Mouse (Mus musculus) hindbrain, embryonic 10.5 days (tissue): ENCODE measurements around the gene Shroom1. TPM values are rescaled to one million over a fixed set of nuclear protein-coding genes. Genes with fewer than 3 reads are reported as not detected.

ENCODE experiments used
- DNase-seq: peaks from one replicate; pipeline ENCODE4 v3.0.0-alpha.2; 2017; ENCODE audit warnings: low spot score
- H3K27ac ChIP-seq: fragments of 300-500 bp; sonication (generic); 2 replicates; pipeline ENCODE4 v1.5.1; 2016; ENCODE audit warnings: mild to moderate bottlenecking, moderate library complexity
- H3K27me3 ChIP-seq: fragments of 300-500 bp; sonication (generic); 2 replicates; pipeline ENCODE4 v1.6.1; 2016; ENCODE audit warnings: mild to moderate bottlenecking; ENCODE audit not compliant: poor library complexity, insufficient read depth, severe bottlenecking
- H3K36me3 ChIP-seq: fragments of 300-500 bp; sonication (generic); 2 replicates; pipeline ENCODE4 v1.6.1; 2016; ENCODE audit warnings: mild to moderate bottlenecking, moderate library complexity
- H3K4me1 ChIP-seq: fragments of 300-500 bp; sonication (generic); replicated peaks from 2 replicates; pipeline ENCODE4 v1.6.1; 2016; ENCODE audit warnings: mild to moderate bottlenecking
- H3K4me3 ChIP-seq: fragments of 300-500 bp; sonication (generic); 2 replicates; pipeline ENCODE4 v1.5.1; 2016; ENCODE audit warnings: mild to moderate bottlenecking, moderate library complexity
- H3K9me3 ChIP-seq: fragments of 300-500 bp; sonication (generic); 2 replicates; pipeline ENCODE4 v1.6.1; 2016; ENCODE audit warnings: mild to moderate bottlenecking, moderate library complexity
- WGBS: fragments of 180-500 bp; shearing (Covaris S2); methylation state at CpG from one replicate; pipeline ENCODE4 v1.1.7; 2016; 5-methylcytosine and 5-hydroxymethylcytosine counted together
- polyA plus RNA-seq: library from polyadenylated mRNA; unstranded; fragments of >200 nt; fragmentation: Nextera tagmentation; extraction: Ambion mirVana; gene quantifications from 2 replicates; pipeline ENCODE4 v1.2.1, GENCODE M21; 2016

The Shroom1 gene
- polyA plus RNA-seq, 1 experiment from 2014 or later: 1.8 TPM

DNA sequence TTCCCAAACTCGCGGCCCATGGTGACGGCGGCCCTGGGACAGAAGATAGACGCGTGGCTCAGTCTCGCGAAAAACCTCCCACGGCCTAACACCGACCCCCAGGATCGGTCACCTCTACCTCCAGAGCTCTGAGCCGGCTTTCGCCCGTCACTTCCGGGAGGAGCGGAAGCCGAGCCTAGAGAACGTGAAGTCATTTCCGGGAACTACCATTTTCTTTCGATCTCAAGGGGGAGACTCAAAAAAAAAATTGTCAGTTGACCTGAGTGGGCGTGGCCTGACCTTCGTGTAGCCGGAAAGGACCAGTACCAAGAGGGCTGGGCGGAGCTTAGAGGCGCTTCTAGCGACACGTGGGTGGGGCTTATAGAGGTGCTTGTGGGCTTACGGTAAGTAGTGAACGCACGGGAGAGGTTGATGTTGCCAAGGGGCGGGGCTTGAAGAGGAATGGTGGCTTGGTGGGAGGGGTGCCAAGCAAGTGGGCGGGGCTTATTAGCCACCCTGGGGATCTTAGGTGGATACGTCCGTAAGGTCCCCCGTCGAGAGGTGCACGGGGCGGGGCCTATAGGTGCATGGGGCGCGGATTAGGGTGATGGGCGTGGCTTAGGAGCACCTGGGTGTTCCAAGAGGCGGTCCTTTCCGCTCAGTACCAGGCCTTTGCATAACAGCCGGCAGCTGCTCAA lies 26.2 kb upstream of the Shroom1 start, which contains the start of the genes Uqcrq and Gdf9:
Gene Uqcrq (minus strand): TSS at position 162 of the 677 bp plus-strand sequence.
Gene Gdf9 (plus strand): TSS at position 354 of the 677 bp plus-strand sequence.
- Histone ChIP-seq H3K4me1 (peaks cover 20% of the 10 kb centered on the region), H3K4me3 (peak within 1 kb of the TSS; percentile 95), H3K36me3 (peaks cover 20% of the 10 kb centered on the region), H3K27ac (peak within 1 kb of the TSS; percentile 85), H3K9me3 (no peaks in the 10 kb centered on the region), H3K27me3 (no peaks in the 10 kb centered on the region)
- WGBS: under 1% methylated on average over 44 of the region's 44 CpGs
- DNase-seq: peak; percentile 98

DNA sequence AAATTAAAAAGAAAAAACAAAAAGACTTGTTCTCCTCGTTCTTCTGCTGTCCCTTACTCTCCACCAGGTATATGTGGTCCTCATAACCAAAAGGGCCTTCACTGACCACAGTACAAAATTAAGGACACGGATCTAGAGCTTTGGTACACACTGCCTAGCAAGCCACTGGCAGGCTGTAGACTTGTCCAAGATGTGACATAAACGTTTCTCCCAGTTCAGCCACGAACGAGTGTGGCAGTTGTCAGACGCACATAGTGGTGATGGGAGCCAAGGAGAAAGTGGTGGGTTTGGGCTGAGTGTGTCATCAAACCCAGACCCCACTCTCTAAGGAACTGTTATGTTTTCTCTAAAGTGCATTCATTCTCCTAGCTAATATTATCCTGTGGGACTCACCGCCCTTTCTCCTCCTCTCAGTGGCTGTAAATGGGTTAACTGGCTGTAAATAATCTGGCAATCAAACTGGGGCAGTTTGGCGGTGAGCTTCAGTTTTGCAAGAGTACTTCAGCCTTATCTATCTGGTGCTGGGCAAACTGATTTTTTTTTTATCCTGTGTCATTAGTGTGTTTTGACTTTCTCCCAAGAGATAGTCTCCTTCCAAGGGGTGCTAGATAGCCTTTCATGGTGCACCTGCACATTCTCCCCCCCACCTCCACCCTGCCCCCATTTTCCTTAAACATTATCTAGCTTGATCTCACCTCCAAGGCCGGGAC lies 25.5 kb upstream of the Shroom1 start:
- no peak for DNase-seq
- no peaks in the 10 kb centered on the region for H3K27me3 ChIP-seq
- H3K27ac ChIP-seq: peak overlapping the region; percentile 85
- peaks cover 20% of the 10 kb centered on the region for H3K36me3 ChIP-seq
- H3K4me1 ChIP-seq: peaks cover 21% of the 10 kb centered on the region
- H3K4me3 ChIP-seq: peak overlapping the region; percentile 95
- WGBS: 25% methylated on average over 9 of the region's 9 CpGs
- no peaks in the 10 kb centered on the region for H3K9me3 ChIP-seq

DNA sequence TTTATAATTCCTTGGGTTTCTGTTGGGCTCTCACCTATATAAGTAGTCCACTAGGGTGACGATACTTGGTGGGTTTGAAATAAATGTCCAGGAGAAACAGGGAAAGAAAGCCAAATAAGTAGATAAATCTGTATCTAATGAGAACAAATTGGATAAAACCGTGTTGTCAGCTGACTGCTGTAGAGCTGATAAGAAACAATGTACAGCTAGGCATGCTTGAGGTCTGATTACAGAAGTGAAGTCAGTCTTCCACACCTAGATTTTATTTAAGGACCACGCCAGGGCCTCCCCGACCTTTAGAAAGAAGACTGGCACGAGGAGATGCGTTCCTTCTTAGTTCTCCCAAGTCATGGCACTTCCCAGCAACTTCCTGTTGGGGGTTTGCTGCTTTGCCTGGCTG lies 23.9 kb upstream of the Shroom1 start:
- Histone ChIP-seq H3K9me3 (no peaks in the 10 kb centered on the region), H3K27ac (no peak overlapping the region)
- WGBS: 72% methylated on average over 6 of the region's 6 CpGs

DNA sequence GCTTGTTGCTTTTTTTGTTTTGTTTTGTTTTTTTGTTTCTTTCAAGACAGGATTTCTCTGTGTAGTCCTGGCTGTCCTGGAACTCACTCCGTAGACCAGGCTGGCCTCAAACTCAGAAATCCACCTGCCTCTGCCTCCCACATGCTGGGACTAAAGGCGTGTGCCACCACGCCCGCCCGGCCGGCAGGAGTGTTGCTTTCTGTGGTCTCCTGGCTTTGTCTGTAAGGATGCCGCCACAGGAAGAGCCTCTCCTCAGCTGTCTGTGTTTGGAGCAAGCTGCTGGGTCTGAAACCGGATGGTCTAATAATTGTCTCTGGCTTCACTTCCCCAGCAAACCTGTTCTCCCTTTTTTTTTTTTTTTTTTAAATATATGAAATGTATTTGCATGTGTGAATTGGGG lies 21.5 kb upstream of the Shroom1 start:
- H3K4me1 ChIP-seq: peaks cover 14% of the 10 kb centered on the region
- 84% methylated on average over 8 of the region's 8 CpGs for WGBS

More for the DNA sequence above, 23.9 kb upstream of the Shroom1 start:
- Histone ChIP-seq H3K36me3 (peaks cover 11% of the 10 kb centered on the region), H3K4me3 (no peak overlapping the region), H3K27me3 (no peaks in the 10 kb centered on the region), H3K4me1 (peaks cover 25% of the 10 kb centered on the region)
- DNase-seq: no peak

DNA sequence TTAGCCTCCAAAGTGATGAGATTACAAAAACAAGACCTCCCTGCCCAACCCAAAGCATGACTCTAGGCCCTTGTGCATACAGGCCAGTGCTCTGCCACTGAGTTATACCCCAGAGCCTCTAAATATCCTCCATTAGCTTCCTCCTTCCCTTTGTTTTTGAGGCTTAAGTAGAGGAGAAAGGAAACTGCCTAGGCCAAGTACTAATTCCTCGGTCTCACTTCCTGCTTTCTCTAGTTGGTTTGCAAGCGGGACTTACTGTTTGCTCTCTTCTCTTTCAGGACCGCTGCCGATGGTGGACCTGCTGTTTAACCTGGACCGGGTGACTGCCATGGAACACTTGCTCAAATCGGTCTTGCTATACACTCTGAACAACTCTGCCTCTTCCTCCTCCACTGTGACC lies 20.7 kb upstream of the Shroom1 start:
- Histone ChIP-seq H3K4me3 (no peak overlapping the region), H3K36me3 (no peaks in the 10 kb centered on the region), H3K27ac (no peak overlapping the region), H3K27me3 (no peaks in the 10 kb centered on the region), H3K4me1 (peaks cover 10% of the 10 kb centered on the region), H3K9me3 (no peaks in the 10 kb centered on the region)
- WGBS: 89% methylated on average over 6 of the region's 6 CpGs
- no peak for DNase-seq

More for the DNA sequence above, 21.5 kb upstream of the Shroom1 start:
- no peaks in the 10 kb centered on the region for H3K27me3 ChIP-seq
- no peaks in the 10 kb centered on the region for H3K36me3 ChIP-seq
- H3K4me3 ChIP-seq: no peak overlapping the region
- DNase-seq: no peak
- H3K9me3 ChIP-seq: no peaks in the 10 kb centered on the region
- H3K27ac ChIP-seq: no peak overlapping the region

DNA sequence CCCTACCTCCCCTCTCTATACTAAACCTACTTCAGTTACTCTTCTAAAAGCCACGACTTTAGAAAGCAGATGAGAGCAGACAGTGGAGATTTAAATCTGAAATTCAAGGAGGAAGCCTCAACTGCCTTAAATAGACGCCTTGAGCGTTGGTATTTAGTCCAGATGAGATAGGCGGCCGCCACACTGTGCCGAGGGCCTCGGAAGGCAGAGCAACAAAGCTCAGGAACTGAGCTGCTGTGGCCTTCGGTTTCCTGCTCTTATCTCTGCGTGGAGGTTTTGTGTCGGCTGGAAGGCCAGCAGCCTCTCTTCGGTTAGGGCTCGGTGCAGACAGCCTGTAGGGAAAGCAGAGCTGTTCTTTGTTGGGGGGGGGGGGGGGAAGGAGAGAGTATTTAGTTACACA lies 15.1 kb upstream of the Shroom1 start:
- no peaks in the 10 kb centered on the region for H3K4me1 ChIP-seq
- no peaks in the 10 kb centered on the region for H3K36me3 ChIP-seq
- no peak overlapping the region for H3K4me3 ChIP-seq
- no peaks in the 10 kb centered on the region for H3K9me3 ChIP-seq
- DNase-seq: no peak
- no peaks in the 10 kb centered on the region for H3K27me3 ChIP-seq
- 52% methylated on average over 12 of the region's 12 CpGs for WGBS
- peak overlapping the region; percentile 35; the same call in 1 of the 2 replicates for H3K27ac ChIP-seq

DNA sequence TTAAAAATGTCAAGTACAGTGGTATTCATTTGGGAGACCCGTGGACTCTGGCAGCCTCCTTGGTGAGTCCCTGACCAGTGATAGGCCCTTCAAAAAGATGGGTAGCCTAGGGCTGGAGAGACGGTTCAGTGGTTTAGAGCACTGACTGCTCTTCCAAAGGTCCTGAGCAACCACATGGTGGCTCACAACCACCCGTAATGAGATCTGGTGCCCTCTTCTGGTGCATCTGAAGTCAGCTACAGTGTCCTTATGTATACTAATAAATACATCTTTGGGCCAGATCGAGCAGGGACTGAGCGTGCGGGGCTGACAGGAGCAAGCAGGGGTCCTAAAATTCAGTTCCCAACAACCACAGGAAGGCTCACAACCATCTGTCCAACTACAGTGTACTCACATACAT lies 13.1 kb upstream of the Shroom1 start:
- Histone ChIP-seq H3K9me3 (no peaks in the 10 kb centered on the region), H3K27ac (no peak overlapping the region), H3K27me3 (no peaks in the 10 kb centered on the region), H3K36me3 (no peaks in the 10 kb centered on the region), H3K4me3 (no peak overlapping the region), H3K4me1 (no peaks in the 10 kb centered on the region)
- no peak for DNase-seq
- 37% methylated on average over 6 of the region's 6 CpGs for WGBS

DNA sequence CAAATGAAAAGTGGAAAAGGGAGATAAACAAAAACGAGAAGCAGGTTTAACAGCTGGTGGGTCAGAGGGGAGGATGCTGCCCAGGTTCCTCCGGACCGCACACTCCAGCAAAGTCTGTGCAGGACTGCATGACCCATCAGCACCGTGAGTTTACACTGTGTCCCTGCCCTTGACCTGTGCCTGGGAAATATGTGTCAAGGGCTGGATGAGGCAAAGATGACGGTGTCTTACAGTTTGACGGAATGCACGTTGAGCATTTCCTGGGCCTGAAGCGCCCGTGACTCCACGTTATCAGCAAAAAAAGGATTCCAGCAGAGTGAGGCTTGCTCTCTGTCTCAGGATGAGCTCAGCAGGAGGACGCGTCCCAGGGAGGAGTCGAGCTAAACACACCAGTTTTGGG lies 11.4 kb upstream of the Shroom1 start:
- Histone ChIP-seq H3K9me3 (no peaks in the 10 kb centered on the region), H3K27me3 (peaks cover 5% of the 10 kb centered on the region; the same call in 1 of the 2 replicates), H3K4me1 (no peaks in the 10 kb centered on the region), H3K4me3 (no peak overlapping the region), H3K27ac (no peak overlapping the region), H3K36me3 (no peaks in the 10 kb centered on the region)
- whole genome bisulfite sequencing: 67% methylated on average over 13 of the region's 13 CpGs
- DNase-seq: no peak

DNA sequence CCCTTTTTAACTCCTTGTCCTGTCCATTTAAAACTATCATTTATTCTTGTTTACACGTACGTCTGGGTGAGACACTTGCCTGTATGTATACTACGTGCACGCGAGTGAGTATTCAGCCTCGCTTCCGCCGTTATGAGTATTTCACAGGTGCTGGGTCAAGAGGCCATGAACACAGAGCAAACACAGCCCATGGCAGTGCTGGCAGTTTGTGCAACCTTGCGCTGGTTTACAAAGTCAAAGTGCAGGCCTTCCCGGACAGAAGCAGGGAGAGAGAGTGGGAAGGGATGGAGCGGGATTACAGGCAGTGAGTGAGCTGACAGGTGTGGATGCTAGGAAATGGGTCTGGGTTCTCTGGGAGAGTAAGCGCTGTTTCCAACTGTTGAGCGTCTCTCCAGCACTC lies 10.8 kb upstream of the Shroom1 start:
- 90% methylated on average over 13 of the region's 13 CpGs for WGBS

DNA sequence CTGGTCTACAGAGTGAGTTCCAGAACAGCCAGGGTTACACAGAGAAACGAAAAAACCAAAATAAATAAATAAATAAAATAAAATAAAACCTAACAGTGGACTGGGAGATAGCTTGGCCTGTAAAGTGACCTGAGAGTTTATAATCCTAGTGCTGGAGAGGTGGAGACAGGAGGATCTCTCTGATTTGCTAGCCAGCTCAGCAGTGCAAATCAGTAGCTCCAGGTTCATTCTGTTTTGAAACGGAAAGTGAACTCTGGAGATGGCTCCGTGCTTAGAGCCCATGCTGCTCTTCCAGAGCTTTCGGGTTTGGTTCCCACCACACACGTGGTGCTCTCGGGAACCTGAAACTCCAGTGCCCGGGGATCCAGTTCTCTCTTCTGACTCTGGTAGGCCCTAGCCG lies 9.0 kb upstream of the Shroom1 start:
- no peak for DNase-seq
- H3K4me1 ChIP-seq: no peaks in the 10 kb centered on the region
- no peak overlapping the region for H3K4me3 ChIP-seq
- H3K9me3 ChIP-seq: no peaks in the 10 kb centered on the region
- no peaks in the 10 kb centered on the region for H3K36me3 ChIP-seq
- 84% methylated on average over 8 of the region's 8 CpGs for WGBS
- H3K27me3 ChIP-seq: peaks cover 8% of the 10 kb centered on the region; the same call in 1 of the 2 replicates
- H3K27ac ChIP-seq: no peak overlapping the region

More for the DNA sequence above, 10.8 kb upstream of the Shroom1 start:
- no peak overlapping the region for H3K4me3 ChIP-seq
- H3K36me3 ChIP-seq: no peaks in the 10 kb centered on the region
- no peak for DNase-seq
- peaks cover 8% of the 10 kb centered on the region; the same call in 1 of the 2 replicates for H3K27me3 ChIP-seq
- no peaks in the 10 kb centered on the region for H3K4me1 ChIP-seq
- no peaks in the 10 kb centered on the region for H3K9me3 ChIP-seq
- no peak overlapping the region for H3K27ac ChIP-seq

DNA sequence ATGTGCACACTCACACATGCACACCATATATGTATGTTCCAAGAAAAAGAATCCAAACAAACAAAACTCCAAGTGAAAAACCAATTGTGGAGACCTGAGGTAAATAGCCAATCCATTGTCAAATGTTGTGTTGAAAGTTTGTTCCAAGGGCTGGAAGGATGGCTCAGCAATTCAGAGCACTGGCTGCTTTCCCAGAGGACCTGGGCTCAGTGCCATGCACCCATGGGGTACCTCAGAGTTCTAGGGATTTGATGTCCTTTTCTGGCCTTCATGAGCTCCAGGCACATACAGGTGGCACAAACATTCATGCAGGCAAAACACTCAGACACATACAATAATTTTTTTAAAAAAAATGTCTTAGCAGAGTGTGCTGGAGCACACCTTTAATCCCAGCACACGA lies 8.5 kb upstream of the Shroom1 start:
- Histone ChIP-seq H3K9me3 (no peaks in the 10 kb centered on the region), H3K27me3 (peaks cover 8% of the 10 kb centered on the region; the same call in 1 of the 2 replicates), H3K4me1 (no peaks in the 10 kb centered on the region), H3K4me3 (no peak overlapping the region), H3K36me3 (no peaks in the 10 kb centered on the region), H3K27ac (no peak overlapping the region)
- DNase-seq: no peak
- 95% methylated on average over 1 of the region's 1 CpGs for WGBS

DNA sequence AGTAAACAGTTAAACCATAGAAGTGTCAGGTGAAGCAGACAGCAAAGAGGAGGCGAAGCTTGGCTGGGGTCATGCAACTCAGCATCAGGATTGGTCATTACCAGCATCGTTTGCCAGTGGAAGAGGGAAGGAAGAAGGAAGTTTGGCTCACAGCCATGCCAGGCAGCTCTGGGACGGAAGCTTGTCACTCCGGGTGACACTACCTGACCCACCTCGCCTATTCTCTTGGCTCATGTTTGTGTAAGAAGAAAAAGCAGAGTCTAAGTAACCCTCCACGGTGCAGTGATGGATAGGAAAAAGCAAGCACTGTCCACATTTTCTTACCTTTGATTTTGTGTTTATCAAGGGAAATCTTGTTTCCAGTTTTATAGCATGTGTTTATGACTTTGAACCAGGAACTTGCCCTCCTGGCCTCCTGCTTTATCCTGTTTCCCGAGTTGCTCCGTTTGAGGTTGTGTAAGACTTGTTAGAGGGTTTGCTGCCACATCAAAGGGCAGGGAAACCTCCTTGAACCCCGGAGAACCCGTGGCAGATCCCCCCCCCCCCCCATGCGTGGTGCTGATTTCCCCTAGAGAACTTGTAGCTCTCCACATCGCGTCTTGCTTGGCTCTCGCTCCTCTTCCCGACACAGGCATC lies 6.8 kb upstream of the Shroom1 start:
- Histone ChIP-seq H3K36me3 (no peaks in the 10 kb centered on the region), H3K4me3 (no peak overlapping the region), H3K9me3 (no peaks in the 10 kb centered on the region), H3K4me1 (no peaks in the 10 kb centered on the region), H3K27me3 (peaks cover 15% of the 10 kb centered on the region), H3K27ac (no peak overlapping the region)
- WGBS: 67% methylated on average over 15 of the region's 15 CpGs
- DNase-seq: no peak

DNA sequence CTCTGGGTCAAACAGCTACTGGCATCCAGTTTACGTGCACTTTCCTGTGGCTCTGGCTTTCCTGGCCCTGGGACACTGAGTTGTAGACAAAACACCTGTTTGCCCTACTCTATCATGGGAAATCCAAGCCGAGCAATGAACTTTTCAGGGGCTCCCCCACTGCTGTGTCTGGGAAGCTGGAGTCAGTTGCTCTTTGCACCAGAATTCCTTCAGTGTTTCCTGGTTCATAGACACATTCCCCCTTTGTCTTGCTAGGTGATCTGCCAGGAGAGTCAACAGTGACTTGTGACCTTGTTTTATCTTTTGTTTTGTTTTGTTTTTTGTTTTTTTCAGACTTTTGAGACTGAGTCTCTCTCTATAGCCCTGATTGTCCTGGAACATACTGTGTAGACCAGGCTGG lies 5.6 kb upstream of the Shroom1 start:
- Histone ChIP-seq H3K27ac (no peak overlapping the region), H3K9me3 (no peaks in the 10 kb centered on the region), H3K4me1 (no peaks in the 10 kb centered on the region), H3K4me3 (no peak overlapping the region), H3K27me3 (peaks cover 26% of the 10 kb centered on the region), H3K36me3 (no peaks in the 10 kb centered on the region)
- WGBS: 63% methylated on average over 2 of the region's 2 CpGs
- no peak for DNase-seq
